Mouse (Mus musculus) C2C12 (cell line): ENCODE results near the gene Ing1. TPM values are rescaled to one million over a fixed set of nuclear protein-coding genes. Genes with fewer than 3 reads are reported as not detected.

Source experiments
- H3K27me3 ChIP-seq: one replicate; pipeline ENCODE4 v1.6.1; 2011; ENCODE audit not compliant: control insufficient read depth, insufficient read depth, insufficient read length
- H3K36me3 ChIP-seq: one replicate; pipeline ENCODE4 v1.6.1; 2011; ENCODE audit not compliant: control insufficient read depth, insufficient read depth
- H3K4me3 ChIP-seq: one replicate; pipeline ENCODE4 v1.5.1; 2011; ENCODE audit warnings: mild to moderate bottlenecking, control low read depth; ENCODE audit not compliant: poor library complexity, insufficient read depth, severe bottlenecking
- H3K79me2 ChIP-seq: one replicate; pipeline ENCODE4 v1.6.1; 2011; ENCODE audit not compliant: control insufficient read depth, insufficient read depth
- H3K79me3 ChIP-seq: one replicate; pipeline ENCODE4 v1.6.1; 2011; ENCODE audit warnings: low read depth, control low read depth
- H3ac ChIP-seq: one replicate; pipeline ENCODE3; 2011; ENCODE audit warnings: low read depth; ENCODE audit not compliant: control insufficient read depth, insufficient read length
- CEBPB ChIP-seq: IDR thresholded peaks from one replicate; pipeline ENCODE4 v1.6.1; 2011; ENCODE audit warnings: low read depth, mild to moderate bottlenecking, control low read depth, moderate library complexity
- CTCF ChIP-seq: IDR thresholded peaks from one replicate; pipeline ENCODE4 v1.5.1; 2011; ENCODE audit not compliant: control insufficient read depth, insufficient read depth, insufficient read length
- FOSL1 ChIP-seq: IDR thresholded peaks from one replicate; pipeline ENCODE4 v1.8.0; 2011; ENCODE audit warnings: mild to moderate bottlenecking, low read length; ENCODE audit not compliant: poor library complexity, insufficient read depth, severe bottlenecking
- MAX ChIP-seq: IDR thresholded peaks from one replicate; pipeline ENCODE4 v1.6.1; 2011; ENCODE audit warnings: mild to moderate bottlenecking, control low read depth
- MYOD1 ChIP-seq: IDR thresholded peaks from one replicate; pipeline ENCODE4 v1.6.1; 2011; ENCODE audit warnings: low read depth; ENCODE audit not compliant: control insufficient read depth, insufficient read length
- MYOG ChIP-seq: IDR thresholded peaks from one replicate; pipeline ENCODE4 v1.6.1; 2011; ENCODE audit not compliant: control insufficient read depth, insufficient read length; ENCODE audit errors: extremely low read depth
- USF1 ChIP-seq: IDR thresholded peaks from one replicate; pipeline ENCODE4 v1.6.1; 2011; ENCODE audit warnings: low read depth, mild to moderate bottlenecking, control low read depth, moderate library complexity
- polyA plus RNA-seq: library from polyadenylated mRNA; unstranded; fragments of >200 nt; fragmentation: generic; extraction: Trizol; gene quantifications from one replicate; pipeline ENCODE4 v1.2.1, GENCODE M21; 2012; ENCODE audit warnings: missing spikeins

The Ing1 gene
- polyA plus RNA-seq, 1 experiment, result 22.3 TPM

DNA sequence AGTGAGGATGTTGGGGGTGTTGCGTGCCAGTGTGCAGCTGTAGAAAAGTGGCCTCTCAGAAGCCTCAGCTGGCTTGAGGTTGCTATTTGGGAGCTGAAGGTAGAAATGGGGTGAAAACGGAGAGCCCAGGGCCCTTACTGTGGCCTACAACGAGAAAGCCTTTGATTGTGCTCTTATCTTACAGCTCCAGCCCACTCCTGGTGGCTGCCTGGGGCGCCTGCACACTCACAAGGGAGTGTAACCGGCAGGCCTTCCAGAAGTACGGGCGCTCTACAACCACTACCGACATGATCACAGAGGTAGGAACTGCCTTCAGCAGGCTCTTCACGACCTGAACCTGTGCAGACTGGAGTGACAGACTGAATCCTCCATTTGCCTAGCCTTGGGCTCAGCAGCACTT, 42.7 kb upstream of the Ing1 start:
- Histone ChIP-seq H3K36me3 (peaks cover 56% of the 10 kb centered on the region), H3K79me2 (no peaks in the 10 kb centered on the region), H3K79me3 (no peaks in the 10 kb centered on the region), H3ac (no peak overlapping the region), H3K4me3 (no peak overlapping the region), H3K27me3 (no peaks in the 10 kb centered on the region)
- TF ChIP-seq MAX, result no peak
- TF ChIP-seq USF1, result no peak
- TF ChIP-seq MYOG, result no peak
- no peak for TF ChIP-seq CEBPB
- no peak for TF ChIP-seq FOSL1
- no peak for TF ChIP-seq CTCF
- TF ChIP-seq MYOD1, result no peak

DNA sequence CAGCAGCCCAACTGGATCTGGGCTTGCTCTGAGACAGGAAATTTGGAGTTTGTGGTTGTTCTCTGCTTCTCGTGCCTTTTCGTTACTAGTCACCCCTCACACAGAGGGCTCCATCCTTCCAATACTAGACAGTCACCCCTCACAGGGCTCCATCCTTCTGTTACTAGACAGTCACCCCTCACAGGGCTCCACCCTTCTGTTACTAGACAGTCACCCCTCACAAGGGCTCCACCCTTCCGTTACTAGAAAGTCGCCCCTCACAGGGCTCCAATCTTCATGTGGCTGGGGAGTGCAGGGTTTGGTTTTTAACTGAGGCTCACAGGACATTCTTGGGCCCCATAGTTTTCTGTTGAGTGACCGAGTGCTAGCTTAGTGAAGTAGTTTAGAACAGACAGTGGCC, 42.1 kb upstream of the Ing1 start:
- TF ChIP-seq CTCF (no peak), MYOG (no peak), USF1 (no peak), FOSL1 (no peak), MYOD1 (no peak), CEBPB (no peak)
- Histone ChIP-seq H3K4me3 (no peak overlapping the region), H3K27me3 (no peaks in the 10 kb centered on the region), H3K36me3 (peaks cover 58% of the 10 kb centered on the region), H3K79me2 (no peaks in the 10 kb centered on the region), H3K79me3 (no peaks in the 10 kb centered on the region), H3ac (no peak overlapping the region)

DNA sequence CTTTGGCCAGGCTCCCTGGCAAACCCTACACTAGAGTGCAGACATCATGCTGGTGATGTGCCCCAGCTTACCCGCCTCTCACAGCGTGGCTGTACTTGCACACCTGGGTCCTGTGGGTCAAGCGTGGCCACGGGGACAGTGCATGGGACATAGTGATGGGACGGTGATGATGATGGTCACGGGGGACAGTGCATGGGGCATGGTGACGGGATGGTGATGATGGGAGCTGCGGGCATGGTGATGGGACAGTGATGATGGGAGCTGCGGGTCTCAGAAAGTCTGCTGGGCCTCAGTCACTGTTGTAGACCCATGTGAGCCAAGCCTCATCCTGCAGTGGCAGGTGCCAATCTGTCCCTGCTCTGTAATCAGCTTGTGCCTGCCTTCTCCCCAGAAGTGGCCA, 39.1 kb upstream of the Ing1 start:
- Histone ChIP-seq H3ac (no peak overlapping the region), H3K27me3 (no peaks in the 10 kb centered on the region), H3K79me2 (no peaks in the 10 kb centered on the region), H3K79me3 (no peaks in the 10 kb centered on the region), H3K36me3 (peaks cover 40% of the 10 kb centered on the region), H3K4me3 (no peak overlapping the region)
- TF ChIP-seq MYOG (no peak), CEBPB (no peak), MAX (no peak), FOSL1 (no peak), CTCF (no peak), MYOD1 (no peak), USF1 (no peak)

DNA sequence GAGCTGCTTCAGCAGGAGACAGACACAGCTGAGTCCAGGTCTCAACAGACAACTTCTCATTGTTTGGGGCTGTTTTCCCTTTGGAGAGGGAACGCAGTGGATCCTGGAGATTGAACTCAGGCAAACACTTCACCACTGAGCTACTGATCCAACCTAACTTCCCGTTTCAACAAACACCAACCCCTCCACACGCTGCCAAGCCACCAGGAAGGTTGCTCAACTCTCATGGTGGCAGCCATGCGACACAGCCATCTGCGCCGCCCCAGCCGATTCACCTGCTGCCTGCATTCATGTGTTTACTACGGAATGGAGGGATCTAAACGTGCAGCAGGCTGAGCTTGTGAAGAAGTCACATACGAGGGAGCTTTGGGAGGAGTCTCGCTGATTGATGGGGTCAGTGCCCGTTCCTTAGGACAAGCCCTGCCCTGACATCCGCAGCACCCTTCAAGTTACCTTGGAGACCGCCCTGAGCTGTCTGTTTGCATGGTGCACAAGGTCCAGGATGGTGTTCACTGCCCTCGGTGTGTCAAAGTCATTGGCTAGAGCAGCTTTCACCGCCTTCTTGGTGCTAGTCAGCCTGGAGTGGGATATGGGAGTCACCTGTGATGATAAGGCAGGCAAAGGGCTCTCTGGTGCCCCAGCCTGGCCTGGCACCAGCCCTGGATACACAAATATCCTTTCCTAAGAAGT, 37.9 kb upstream of the Ing1 start:
- peaks cover 39% of the 10 kb centered on the region for H3K36me3 ChIP-seq
- TF ChIP-seq FOSL1 (no peak), MYOD1 (no peak), MYOG (no peak), CTCF (no peak), CEBPB (no peak), MAX (no peak), USF1 (no peak)
- no peaks in the 10 kb centered on the region for H3K79me3 ChIP-seq

DNA sequence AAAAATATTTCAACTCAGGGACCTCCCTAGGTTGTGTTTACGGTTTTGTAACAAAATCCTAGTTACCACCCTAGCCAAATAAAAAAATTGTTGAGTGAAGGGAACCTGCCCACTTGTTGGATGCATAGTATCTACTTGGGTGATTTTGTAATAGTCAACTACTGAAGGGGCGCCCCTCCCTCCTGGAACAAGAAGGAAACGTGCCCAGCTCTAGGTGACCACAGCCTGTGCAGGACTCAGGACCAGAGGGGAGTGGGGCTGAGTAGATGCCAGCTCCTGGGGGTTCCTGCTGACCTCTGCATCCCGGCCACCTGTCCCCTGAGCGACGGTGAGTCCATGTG, 37.3 kb upstream of the Ing1 start:
- Histone ChIP-seq H3K36me3 (peaks cover 33% of the 10 kb centered on the region), H3K27me3 (no peaks in the 10 kb centered on the region), H3K4me3 (no peak overlapping the region), H3K79me2 (no peaks in the 10 kb centered on the region), H3K79me3 (no peaks in the 10 kb centered on the region), H3ac (no peak overlapping the region)
- TF ChIP-seq MYOG, result no peak
- no peak for TF ChIP-seq MAX
- no peak for TF ChIP-seq MYOD1
- no peak for TF ChIP-seq USF1
- TF ChIP-seq FOSL1, result no peak
- no peak for TF ChIP-seq CTCF
- no peak for TF ChIP-seq CEBPB

More for the DNA sequence above, 37.9 kb upstream of the Ing1 start:
- Histone ChIP-seq H3K27me3 (no peaks in the 10 kb centered on the region), H3K79me2 (no peaks in the 10 kb centered on the region), H3K4me3 (no peak overlapping the region), H3ac (no peak overlapping the region)

DNA sequence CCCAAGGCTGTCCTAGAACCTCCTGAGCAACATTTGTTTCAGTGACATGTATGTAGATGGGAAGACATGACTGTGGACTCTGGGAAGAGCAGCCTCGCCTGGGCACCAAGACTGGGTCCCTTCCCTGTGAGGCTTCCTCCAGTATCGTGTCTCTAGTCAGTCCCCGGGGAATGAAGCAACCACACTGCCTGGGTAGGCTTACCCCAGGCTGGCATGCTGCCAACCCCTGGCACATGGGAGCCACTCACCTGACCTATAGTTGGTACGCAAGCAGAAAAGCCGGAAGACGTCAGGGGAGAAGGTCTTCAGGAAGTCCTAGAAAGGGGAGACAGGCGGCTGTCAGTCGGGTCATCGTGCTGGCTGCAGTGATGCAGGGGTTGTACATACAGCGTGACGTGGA, 36.7 kb upstream of the Ing1 start:
- no peaks in the 10 kb centered on the region for H3K79me3 ChIP-seq
- no peaks in the 10 kb centered on the region for H3K27me3 ChIP-seq
- H3K4me3 ChIP-seq, result no peak overlapping the region
- peaks cover 27% of the 10 kb centered on the region for H3K36me3 ChIP-seq
- no peaks in the 10 kb centered on the region for H3K79me2 ChIP-seq
- H3ac ChIP-seq, result no peak overlapping the region
- TF ChIP-seq CTCF (no peak), FOSL1 (no peak), CEBPB (no peak), USF1 (no peak), MYOD1 (no peak), MAX (no peak), MYOG (no peak)
